Mouse (Mus musculus) CD4-positive naive resting alpha-beta T cell, adult 76 days (primary cell): Measurements from ENCODE around the gene Mex3a. TPM values are rescaled to one million over a fixed set of nuclear protein-coding genes. Genes with fewer than 3 reads are reported as not detected.

Source experiments
- total RNA-seq: library from RNA; stranded (reverse); gene quantifications from one replicate; pipeline ENCODE4 v1.2.4, GENCODE M21; 2023

Mex3a gene
- 2.3 TPM for total RNA-seq

DNA sequence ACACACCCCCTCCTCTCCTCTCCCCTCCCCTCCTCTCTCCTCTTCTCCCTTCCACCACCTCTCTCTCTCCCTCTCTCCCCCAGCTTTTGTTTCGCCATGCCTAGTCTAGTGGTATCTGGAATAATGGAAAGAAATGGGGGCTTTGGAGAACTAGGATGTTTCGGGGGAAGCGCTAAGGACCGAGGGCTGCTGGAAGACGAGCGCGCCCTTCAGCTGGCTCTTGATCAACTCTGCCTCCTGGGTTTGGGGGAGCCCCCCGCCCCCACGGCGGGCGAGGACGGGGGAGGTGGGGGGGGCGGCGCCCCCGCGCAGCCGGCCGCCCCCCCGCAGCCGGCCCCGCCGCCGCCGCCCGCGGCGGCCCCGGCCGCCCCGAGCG, at the start of gene Mex3a:
Mex3a (plus strand) TSS at position 97 of the 376 bp plus-strand sequence.

GRCm38 (mm10) chr3:88509692-88510420, 22.3 kb upstream of the Mex3a start, which contains the start of gene Lmna:
Gene Lmna (minus strand): TSS chr3:88509956.

DNA sequence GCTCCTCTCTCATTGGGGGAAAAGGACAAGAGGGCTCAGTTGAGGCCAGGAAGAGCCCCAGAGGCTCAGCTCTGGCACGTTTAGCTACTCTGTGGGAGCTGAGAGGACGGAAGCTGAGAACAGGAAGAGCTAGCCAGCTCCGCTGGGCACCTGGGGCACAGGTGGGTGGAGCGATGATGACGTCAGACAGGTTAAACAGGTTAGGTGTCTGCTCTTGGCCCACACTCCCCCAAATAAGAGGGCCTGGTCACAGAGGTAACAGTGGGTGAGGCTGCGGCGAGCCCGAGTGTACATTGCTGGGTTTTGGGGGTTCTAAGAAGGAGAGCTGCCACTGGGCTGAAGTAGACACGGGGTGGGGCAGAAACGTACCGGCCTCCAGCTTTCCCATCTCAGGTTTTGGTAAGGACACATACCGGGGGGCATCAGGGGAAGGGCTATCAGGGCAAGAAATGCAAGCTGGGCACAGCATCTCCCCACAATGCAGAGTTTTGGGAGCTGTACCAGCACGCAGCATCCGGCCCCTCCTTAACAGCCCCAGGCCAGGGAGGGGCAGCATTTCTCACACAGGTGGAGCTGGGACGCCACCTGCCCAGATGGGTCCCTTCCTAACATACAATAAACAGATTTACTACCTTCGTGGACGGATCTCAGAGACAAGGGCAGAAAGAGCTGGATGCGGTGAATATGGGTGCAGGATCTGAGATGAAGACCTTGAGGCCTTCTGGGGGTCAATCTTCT, 16.2 kb downstream of the Mex3a start, which contains the start of gene Rab25:
Rab25 (minus strand) TSS at position 121 of the 738 bp plus-strand sequence.

GRCm38 (mm10) chr3:88552676-88553524, 20.7 kb downstream of the Mex3a start, which contains the start of gene Lamtor2:
Gene Lamtor2 (minus strand): TSS chr3:88553074.

GRCm38 (mm10) chr3:88553525-88553879, 21.3 kb downstream of the Mex3a start, which contains the start of gene Ubqln4:
Gene Ubqln4 (plus strand): TSS chr3:88553758.

GRCm38 (mm10) chr3:88575540-88575939, 43.3 kb downstream of the Mex3a start, which contains the start of gene Ssr2:
Gene Ssr2 (plus strand): TSS chr3:88575876.

Other genes starting within 250 kb of the Mex3a start
- not detected for gene Gm38392, start 245.2 kb upstream of the Mex3a start, total RNA-seq
- gene Tsacc, start 235.4 kb upstream of the Mex3a start, total RNA-seq, result 5.1 TPM
- 177 TPM for gene Cct3, start 235.3 kb upstream of the Mex3a start, total RNA-seq
- 96.6 TPM for gene Glmp, start 207.4 kb upstream of the Mex3a start, total RNA-seq
- 0.62 TPM for gene Tmem79, start 196.2 kb upstream of the Mex3a start, total RNA-seq
- 131 TPM for gene Smg5, start 196.1 kb upstream of the Mex3a start, total RNA-seq
- gene Paqr6, start 167.8 kb upstream of the Mex3a start, total RNA-seq, result not detected
- not detected for gene Bglap3, start 159.7 kb upstream of the Mex3a start, total RNA-seq
- gene Bglap2, start 153.7 kb upstream of the Mex3a start, total RNA-seq, result not detected
- not detected for gene Bglap, start 147.9 kb upstream of the Mex3a start, total RNA-seq
- 49.6 TPM for gene Pmf1, start 122.1 kb upstream of the Mex3a start, total RNA-seq
- gene Slc25a44, start 107.3 kb upstream of the Mex3a start, total RNA-seq, result 17.2 TPM
- 87.3 TPM for gene Sema4a, start 71.2 kb upstream of the Mex3a start, total RNA-seq
- 33.3 TPM for gene Lmna, start 22.4 kb upstream of the Mex3a start, total RNA-seq
- not detected for gene Rab25, start 15.9 kb downstream of the Mex3a start, total RNA-seq
- gene Lamtor2, start 20.7 kb downstream of the Mex3a start, total RNA-seq, result 60.5 TPM
- 48.9 TPM for gene Ubqln4, start 21.4 kb downstream of the Mex3a start, total RNA-seq
- gene Ssr2, start 43.5 kb downstream of the Mex3a start, total RNA-seq, result 61.2 TPM
- gene Arhgef2, start 73.6 kb downstream of the Mex3a start, total RNA-seq, result 137 TPM
- not detected for gene Rxfp4, start 120.7 kb downstream of the Mex3a start, total RNA-seq
- 112 TPM for gene Khdc4, start 153.4 kb downstream of the Mex3a start, total RNA-seq
- gene Rit1, start 184.4 kb downstream of the Mex3a start, total RNA-seq, result 30.9 TPM
- gene Syt11, start 242.8 kb downstream of the Mex3a start, total RNA-seq, result 6.2 TPM